Mouse (Mus musculus): Measurements from ENCODE around the gene E2f2. TPM values are rescaled to one million over a fixed set of nuclear protein-coding genes. Genes with fewer than 3 reads are reported as not detected.

The E2f2 gene
- polyA plus RNA-seq, 1 experiment = 0.74 TPM

- Histone ChIP-seq H3K4me1 (ENCODE audit: control insufficient read depth, insufficient read depth, low read length) (no peaks in the 10 kb centered on the region), H3K27ac (ENCODE audit: insufficient read depth, low read length) (no peak overlapping the region), H3K27me3 (ENCODE audit: control insufficient read depth, insufficient read depth, low read length) (no peaks in the 10 kb centered on the region), H3K4me3 (replicated peaks; ENCODE audit: insufficient read depth, low read depth, low read length) (no peak overlapping the region)
- no peak for DNase-seq
- 0 out of 2 replicates have a peak, but pooled peaks have one; percentile 7 for TF ChIP-seq CTCF (IDR thresholded peaks at IDR 0.05; ENCODE audit: borderline replicate concordance, insufficient read depth, low read depth, low read length)
- TF ChIP-seq POLR2A (IDR thresholded peaks at IDR 0.05; ENCODE audit: borderline replicate concordance, insufficient read depth, low read length) = no peak
- 84% methylated on average over 6 of the region's 6 CpGs for WGBS
Measured at GRCm38 (mm10) chr4:136188973-136189737, 17.0 kb downstream of the E2f2 start.

DNA sequence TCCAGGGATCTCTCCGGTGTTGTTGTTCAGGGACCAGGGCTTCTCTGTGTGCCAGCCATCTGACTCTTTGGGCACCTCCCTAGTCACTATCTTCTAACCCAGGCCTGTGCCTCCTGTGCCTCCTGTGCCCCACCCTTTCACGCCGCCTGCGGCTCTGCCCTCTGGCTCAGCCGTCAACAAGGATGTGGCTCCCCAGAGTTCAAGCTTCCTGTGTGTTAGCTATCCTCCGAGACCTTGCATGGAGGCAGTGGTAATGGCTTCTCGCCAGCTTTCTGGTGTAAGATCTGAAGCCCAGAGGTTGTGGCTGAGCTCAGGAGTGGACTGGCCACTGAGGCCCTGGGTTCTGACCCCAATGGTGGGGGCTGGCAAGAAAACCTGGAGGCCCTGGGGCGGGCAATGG is 17.7 kb downstream of the E2f2 start:
- WGBS = 82% methylated on average over 8 of the region's 8 CpGs
- no peak overlapping the region for H3K4me3 ChIP-seq (replicated peaks; ENCODE audit: insufficient read depth, low read depth, low read length)
- DNase-seq = no peak
- no peaks in the 10 kb centered on the region for H3K27me3 ChIP-seq (ENCODE audit: control insufficient read depth, insufficient read depth, low read length)
- H3K27ac ChIP-seq (ENCODE audit: insufficient read depth, low read length) = no peak overlapping the region
- no peaks in the 10 kb centered on the region for H3K4me1 ChIP-seq (ENCODE audit: control insufficient read depth, insufficient read depth, low read length)
- TF ChIP-seq CTCF (IDR thresholded peaks at IDR 0.05; ENCODE audit: borderline replicate concordance, insufficient read depth, low read depth, low read length) (no peak), POLR2A (IDR thresholded peaks at IDR 0.05; ENCODE audit: borderline replicate concordance, insufficient read depth, low read length) (no peak)

DNA sequence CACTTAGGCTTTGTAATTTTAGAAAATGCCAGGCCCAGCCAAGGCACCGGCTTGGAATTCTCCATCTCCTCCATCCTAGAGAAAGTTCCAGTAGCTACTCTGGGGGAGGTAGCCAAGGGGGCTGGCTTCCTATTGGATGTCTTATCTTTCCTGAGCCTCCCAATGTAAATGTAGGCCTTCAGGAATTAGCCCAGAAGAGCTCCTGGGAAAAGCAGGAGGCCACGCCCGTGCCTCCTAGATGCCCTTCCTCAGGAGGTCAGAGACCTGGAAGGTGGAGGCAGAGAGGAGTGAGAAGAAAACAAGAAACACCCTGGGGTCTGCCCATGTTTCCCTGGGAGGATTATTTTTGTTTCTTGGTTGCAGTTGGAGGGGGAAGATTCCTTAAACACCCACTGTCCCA is 21.4 kb downstream of the E2f2 start:
- 98% methylated on average over 3 of the region's 3 CpGs for WGBS
- TF ChIP-seq POLR2A (IDR thresholded peaks at IDR 0.05; ENCODE audit: borderline replicate concordance, insufficient read depth, low read length) = no peak
- no peak for TF ChIP-seq CTCF (IDR thresholded peaks at IDR 0.05; ENCODE audit: borderline replicate concordance, insufficient read depth, low read depth, low read length)
- Histone ChIP-seq H3K4me1 (ENCODE audit: control insufficient read depth, insufficient read depth, low read length) (no peaks in the 10 kb centered on the region), H3K27me3 (ENCODE audit: control insufficient read depth, insufficient read depth, low read length) (no peaks in the 10 kb centered on the region), H3K4me3 (replicated peaks; ENCODE audit: insufficient read depth, low read depth, low read length) (no peak overlapping the region), H3K27ac (ENCODE audit: insufficient read depth, low read length) (no peak overlapping the region)
- DNase-seq = no peak

GRCm38 (mm10) chr4:136195029-136195428 is 22.8 kb downstream of the E2f2 start:
- Histone ChIP-seq H3K27me3 (ENCODE audit: control insufficient read depth, insufficient read depth, low read length) (no peaks in the 10 kb centered on the region), H3K4me3 (replicated peaks; ENCODE audit: insufficient read depth, low read depth, low read length) (no peak overlapping the region), H3K27ac (ENCODE audit: insufficient read depth, low read length) (no peak overlapping the region), H3K4me1 (ENCODE audit: control insufficient read depth, insufficient read depth, low read length) (no peaks in the 10 kb centered on the region)
- no peak for DNase-seq
- 77% methylated on average over 7 of the region's 7 CpGs for WGBS
- no peak for TF ChIP-seq POLR2A (IDR thresholded peaks at IDR 0.05; ENCODE audit: borderline replicate concordance, insufficient read depth, low read length)
- no peak for TF ChIP-seq CTCF (IDR thresholded peaks at IDR 0.05; ENCODE audit: borderline replicate concordance, insufficient read depth, low read depth, low read length)

GRCm38 (mm10) chr4:136195629-136196028 is 23.4 kb downstream of the E2f2 start:
- no peak for DNase-seq
- WGBS = 87% methylated on average over 9 of the region's 9 CpGs
- Histone ChIP-seq H3K27ac (ENCODE audit: insufficient read depth, low read length) (no peak overlapping the region), H3K4me1 (ENCODE audit: control insufficient read depth, insufficient read depth, low read length) (no peaks in the 10 kb centered on the region), H3K27me3 (ENCODE audit: control insufficient read depth, insufficient read depth, low read length) (no peaks in the 10 kb centered on the region), H3K4me3 (replicated peaks; ENCODE audit: insufficient read depth, low read depth, low read length) (no peak overlapping the region)
- TF ChIP-seq CTCF (IDR thresholded peaks at IDR 0.05; ENCODE audit: borderline replicate concordance, insufficient read depth, low read depth, low read length) = no peak
- no peak for TF ChIP-seq POLR2A (IDR thresholded peaks at IDR 0.05; ENCODE audit: borderline replicate concordance, insufficient read depth, low read length)

- no peak for TF ChIP-seq CTCF (IDR thresholded peaks at IDR 0.05; ENCODE audit: borderline replicate concordance, insufficient read depth, low read depth, low read length)
- H3K4me1 ChIP-seq (ENCODE audit: control insufficient read depth, insufficient read depth, low read length) = no peaks in the 10 kb centered on the region
- no peak overlapping the region for H3K4me3 ChIP-seq (replicated peaks; ENCODE audit: insufficient read depth, low read depth, low read length)
- H3K27ac ChIP-seq (ENCODE audit: insufficient read depth, low read length) = no peak overlapping the region
- WGBS = 61% methylated on average over 10 of the region's 10 CpGs
- no peak for DNase-seq
- H3K27me3 ChIP-seq (ENCODE audit: control insufficient read depth, insufficient read depth, low read length) = no peaks in the 10 kb centered on the region
Measured at GRCm38 (mm10) chr4:136196201-136196600, 24.0 kb downstream of the E2f2 start.

- H3K27me3 ChIP-seq (ENCODE audit: control insufficient read depth, insufficient read depth, low read length) = no peaks in the 10 kb centered on the region
Measured at GRCm38 (mm10) chr4:136198846-136199245, 26.7 kb downstream of the E2f2 start.

GRCm38 (mm10) chr4:136199562-136200292 is 27.5 kb downstream of the E2f2 start:
- H3K4me1 ChIP-seq (ENCODE audit: control insufficient read depth, insufficient read depth, low read length) = no peaks in the 10 kb centered on the region
- peak; percentile 34 to 48 for DNase-seq
- no peak overlapping the region for H3K27ac ChIP-seq (ENCODE audit: insufficient read depth, low read length)
- H3K4me3 ChIP-seq (replicated peaks; ENCODE audit: insufficient read depth, low read depth, low read length) = no peak overlapping the region
- TF ChIP-seq POLR2A (IDR thresholded peaks at IDR 0.05; ENCODE audit: borderline replicate concordance, insufficient read depth, low read length) = no peak
- TF ChIP-seq CTCF (IDR thresholded peaks at IDR 0.05; ENCODE audit: borderline replicate concordance, insufficient read depth, low read depth, low read length) = peak; percentile 83
- WGBS = 9% methylated on average over 9 of the region's 9 CpGs
- H3K27me3 ChIP-seq (ENCODE audit: control insufficient read depth, insufficient read depth, low read length) = no peaks in the 10 kb centered on the region

More at GRCm38 (mm10) chr4:136198846-136199245, 26.7 kb downstream of the E2f2 start:
- whole genome bisulfite sequencing = 74% methylated on average over 7 of the region's 7 CpGs
- Histone ChIP-seq H3K27ac (ENCODE audit: insufficient read depth, low read length) (no peak overlapping the region), H3K4me3 (replicated peaks; ENCODE audit: insufficient read depth, low read depth, low read length) (no peak overlapping the region), H3K4me1 (ENCODE audit: control insufficient read depth, insufficient read depth, low read length) (no peaks in the 10 kb centered on the region)
- no peak for DNase-seq
- TF ChIP-seq CTCF (IDR thresholded peaks at IDR 0.05; ENCODE audit: borderline replicate concordance, insufficient read depth, low read depth, low read length) (no peak), POLR2A (IDR thresholded peaks at IDR 0.05; ENCODE audit: borderline replicate concordance, insufficient read depth, low read length) (no peak)

Data from cerebellum, adult 2 months (tissue).